Mouse (Mus musculus) heart, embryonic 12.5 days (tissue): ENCODE measurements around the gene Plxdc2. TPM values are rescaled to one million over a fixed set of nuclear protein-coding genes. Genes with fewer than 3 reads are reported as not detected.

Source experiments
- ATAC-seq: fragments of 200-750 bp; cut with Nextera tagmentation; 2 replicates; pipeline ENCODE4 v1.8.0; 2017; ENCODE audit warnings: moderate TSS enrichment, moderate library complexity; ENCODE audit not compliant: insufficient number of reproducible peaks, low FRiP score
- H3K27ac ChIP-seq: fragments of 300-500 bp; sonication (generic); 2 replicates; pipeline ENCODE4 v1.5.1; 2016; ENCODE audit warnings: mild to moderate bottlenecking, moderate library complexity; ENCODE audit not compliant: poor library complexity, severe bottlenecking
- H3K27me3 ChIP-seq: fragments of 300-500 bp; sonication (generic); replicated peaks from 2 replicates; pipeline ENCODE4 v1.6.1; 2016; ENCODE audit warnings: mild to moderate bottlenecking, moderate library complexity
- H3K36me3 ChIP-seq: fragments of 300-500 bp; sonication (generic); 2 replicates; pipeline ENCODE4 v1.6.1; 2016; ENCODE audit warnings: mild to moderate bottlenecking, moderate library complexity
- H3K4me1 ChIP-seq: fragments of 300-500 bp; sonication (generic); replicated peaks from 2 replicates; pipeline ENCODE4 v1.6.1; 2016; ENCODE audit warnings: mild to moderate bottlenecking
- H3K4me2 ChIP-seq: fragments of 300-500 bp; sonication (generic); 2 replicates; pipeline ENCODE4 v1.6.1; 2016; ENCODE audit warnings: mild to moderate bottlenecking, moderate library complexity
- H3K4me3 ChIP-seq: fragments of 300-500 bp; sonication (generic); 2 replicates; pipeline ENCODE4 v1.5.1; 2016; ENCODE audit warnings: mild to moderate bottlenecking
- H3K9ac ChIP-seq: fragments of 300-500 bp; sonication (generic); 2 replicates; pipeline ENCODE4 v1.6.1; 2016; ENCODE audit warnings: mild to moderate bottlenecking, moderate library complexity
- H3K9me3 ChIP-seq: fragments of 300-500 bp; sonication (generic); replicated peaks from 2 replicates; pipeline ENCODE4 v1.6.1; 2016; ENCODE audit warnings: mild to moderate bottlenecking, moderate library complexity
- WGBS: fragments of 180-500 bp; shearing (Covaris S2); methylation state at CpG from one replicate; pipeline ENCODE4 v1.1.7; 2016; 5-methylcytosine and 5-hydroxymethylcytosine counted together
- polyA plus RNA-seq: library from polyadenylated mRNA; unstranded; fragments of >200 nt; fragmentation: Nextera tagmentation; extraction: Ambion mirVana; gene quantifications from 2 replicates; pipeline ENCODE4 v1.2.1, GENCODE M21; 2016

Plxdc2 gene
- polyA plus RNA-seq, 1 experiment from 2014 or later: 20.0 TPM

- no peak overlapping the region for H3K4me3 ChIP-seq
- H3K4me1 ChIP-seq: no peaks in the 10 kb centered on the region
- no peak overlapping the region for H3K9ac ChIP-seq
- 58% methylated on average over 1 of the region's 1 CpGs for WGBS
- no peak overlapping the region for H3K4me2 ChIP-seq
- ATAC-seq: no peak
- H3K36me3 ChIP-seq: no peaks in the 10 kb centered on the region
- no peak overlapping the region for H3K27ac ChIP-seq
- no peaks in the 10 kb centered on the region for H3K27me3 ChIP-seq
- H3K9me3 ChIP-seq: no peaks in the 10 kb centered on the region
Measured at GRCm38 (mm10) chr2:16502843-16503242, 146.7 kb downstream of the Plxdc2 start.

DNA sequence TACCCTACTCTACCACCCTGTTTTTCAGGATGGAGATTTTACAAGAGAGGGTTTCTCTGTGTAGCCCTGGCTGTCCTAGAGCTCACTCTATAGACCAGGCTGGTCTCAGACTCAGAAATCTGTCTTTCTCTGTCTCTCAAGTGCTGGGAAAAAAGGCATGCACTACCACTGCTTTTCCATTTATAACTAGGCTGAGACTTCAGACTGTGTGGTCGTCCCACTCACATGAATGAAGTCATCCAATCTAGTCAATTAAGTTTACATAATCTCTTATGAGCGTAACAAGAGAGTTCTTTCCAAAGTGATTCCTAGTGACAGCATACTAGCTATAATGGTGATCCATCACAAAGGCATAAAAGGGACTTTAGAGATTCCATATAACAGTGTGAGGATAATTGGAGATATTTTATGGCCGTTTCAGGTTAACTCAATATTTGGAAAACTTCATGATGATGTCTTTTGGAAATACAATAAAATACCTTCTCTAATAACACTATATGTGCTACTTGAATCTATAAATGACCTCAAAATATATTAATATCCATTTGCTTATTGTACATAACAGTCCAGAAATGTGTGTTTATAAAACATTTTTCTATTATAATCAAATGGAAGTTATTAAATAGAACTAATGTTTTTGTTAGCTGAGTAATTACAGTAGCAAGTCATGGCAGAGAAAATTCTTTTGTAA lies 151.6 kb downstream of the Plxdc2 start:
- Histone ChIP-seq H3K9ac (no peak overlapping the region), H3K4me2 (no peak overlapping the region), H3K36me3 (no peaks in the 10 kb centered on the region), H3K4me1 (no peaks in the 10 kb centered on the region), H3K4me3 (no peak overlapping the region), H3K9me3 (no peaks in the 10 kb centered on the region), H3K27me3 (no peaks in the 10 kb centered on the region), H3K27ac (no peak overlapping the region)
- 74% methylated on average over 3 of the region's 3 CpGs for WGBS
- no peak for ATAC-seq

GRCm38 (mm10) chr2:16518148-16518547 lies 162.0 kb downstream of the Plxdc2 start:
- peaks cover 7% of the 10 kb centered on the region; the same call in 1 of the 2 replicates for H3K4me1 ChIP-seq
- H3K9ac ChIP-seq: no peak overlapping the region
- no peak overlapping the region for H3K27ac ChIP-seq
- 63% methylated on average over 2 of the region's 2 CpGs for WGBS
- no peak overlapping the region for H3K4me2 ChIP-seq
- no peaks in the 10 kb centered on the region for H3K36me3 ChIP-seq
- no peak overlapping the region for H3K4me3 ChIP-seq
- H3K27me3 ChIP-seq: no peaks in the 10 kb centered on the region
- no peak for ATAC-seq
- H3K9me3 ChIP-seq: 0 out of 2 replicates have a peak, but pooled peaks cover 3% of the 10 kb centered on the region

- no peaks in the 10 kb centered on the region for H3K9me3 ChIP-seq
- H3K27ac ChIP-seq: no peak overlapping the region
- no peaks in the 10 kb centered on the region for H3K36me3 ChIP-seq
- no peak for ATAC-seq
- no peak overlapping the region for H3K4me2 ChIP-seq
- no peaks in the 10 kb centered on the region for H3K27me3 ChIP-seq
- H3K4me3 ChIP-seq: no peak overlapping the region
- 67% methylated on average over 1 of the region's 1 CpGs for WGBS
- no peaks in the 10 kb centered on the region for H3K4me1 ChIP-seq
- H3K9ac ChIP-seq: no peak overlapping the region
Measured at GRCm38 (mm10) chr2:16523427-16523826, 167.3 kb downstream of the Plxdc2 start.

DNA sequence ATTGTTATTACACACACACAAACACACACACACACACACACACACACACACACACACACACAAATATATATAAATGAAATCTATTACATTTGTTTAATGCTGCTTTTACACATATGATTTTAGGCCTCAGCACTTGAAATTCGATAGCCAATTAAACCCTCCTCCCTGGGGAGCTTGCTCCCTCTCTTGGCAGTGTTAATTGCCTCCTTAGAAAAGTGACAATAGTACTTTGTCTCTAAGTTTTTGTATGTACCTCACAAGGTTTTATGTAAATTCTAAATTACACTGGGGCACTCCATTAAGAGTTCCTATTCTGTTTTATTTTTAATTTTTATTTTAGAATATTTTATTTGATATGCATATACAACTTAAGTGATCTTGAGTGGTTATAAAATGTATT lies 176.1 kb downstream of the Plxdc2 start:
- no peak overlapping the region for H3K27ac ChIP-seq
- 53% methylated on average over 1 of the region's 1 CpGs for WGBS
- no peak overlapping the region for H3K4me3 ChIP-seq
- no peaks in the 10 kb centered on the region for H3K9me3 ChIP-seq
- H3K4me1 ChIP-seq: no peaks in the 10 kb centered on the region
- no peak overlapping the region for H3K4me2 ChIP-seq
- ATAC-seq: no peak
- H3K9ac ChIP-seq: no peak overlapping the region
- H3K36me3 ChIP-seq: no peaks in the 10 kb centered on the region
- no peaks in the 10 kb centered on the region for H3K27me3 ChIP-seq

GRCm38 (mm10) chr2:16534566-16534965 lies 178.5 kb downstream of the Plxdc2 start:
- H3K4me1 ChIP-seq: no peaks in the 10 kb centered on the region
- WGBS: 63% methylated on average over 2 of the region's 2 CpGs
- no peaks in the 10 kb centered on the region for H3K36me3 ChIP-seq
- H3K4me3 ChIP-seq: no peak overlapping the region
- H3K9ac ChIP-seq: no peak overlapping the region
- no peak for ATAC-seq
- no peak overlapping the region for H3K27ac ChIP-seq
- no peak overlapping the region for H3K4me2 ChIP-seq
- H3K9me3 ChIP-seq: no peaks in the 10 kb centered on the region
- no peaks in the 10 kb centered on the region for H3K27me3 ChIP-seq

DNA sequence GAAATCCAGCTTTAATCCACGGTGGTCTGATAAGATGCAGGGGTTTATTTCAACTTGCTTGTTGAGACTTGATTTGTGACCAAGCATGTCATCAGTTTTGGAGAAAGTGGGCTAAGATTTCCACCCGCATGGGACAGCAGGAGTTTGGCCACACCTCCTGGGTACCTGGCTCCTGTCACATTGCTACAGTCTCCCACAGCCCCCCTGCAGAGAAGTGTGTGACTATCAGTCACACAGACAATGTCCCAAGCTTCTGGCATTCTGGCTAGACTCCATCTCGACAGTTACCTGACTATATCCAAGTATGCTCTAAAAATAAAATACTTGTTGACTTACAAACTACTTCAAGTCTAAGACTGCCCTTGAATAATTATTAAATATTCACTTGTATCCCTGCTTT lies 185.1 kb downstream of the Plxdc2 start:
- H3K36me3 ChIP-seq: no peaks in the 10 kb centered on the region
- no peak overlapping the region for H3K4me2 ChIP-seq
- WGBS: 27% methylated on average over 3 of the region's 3 CpGs
- H3K9me3 ChIP-seq: no peaks in the 10 kb centered on the region
- no peak for ATAC-seq
- H3K27me3 ChIP-seq: no peaks in the 10 kb centered on the region
- no peak overlapping the region for H3K9ac ChIP-seq
- no peak overlapping the region for H3K27ac ChIP-seq
- H3K4me3 ChIP-seq: no peak overlapping the region
- peaks cover 3% of the 10 kb centered on the region; the same call in 1 of the 2 replicates for H3K4me1 ChIP-seq

- WGBS: 75% methylated on average over 3 of the region's 3 CpGs
- Histone ChIP-seq H3K4me3 (no peak overlapping the region), H3K27me3 (no peaks in the 10 kb centered on the region), H3K4me1 (peaks cover 3% of the 10 kb centered on the region; the same call in 1 of the 2 replicates), H3K36me3 (no peaks in the 10 kb centered on the region), H3K9me3 (no peaks in the 10 kb centered on the region), H3K27ac (no peak overlapping the region), H3K9ac (no peak overlapping the region), H3K4me2 (no peak overlapping the region)
- ATAC-seq: no peak
Measured at GRCm38 (mm10) chr2:16545207-16545606, 189.1 kb downstream of the Plxdc2 start.

- Histone ChIP-seq H3K4me3 (no peak overlapping the region), H3K27ac (no peak overlapping the region), H3K9me3 (no peaks in the 10 kb centered on the region), H3K4me1 (no peaks in the 10 kb centered on the region), H3K27me3 (no peaks in the 10 kb centered on the region), H3K4me2 (no peak overlapping the region), H3K9ac (no peak overlapping the region), H3K36me3 (no peaks in the 10 kb centered on the region)
- ATAC-seq: no peak
- 56% methylated on average over 4 of the region's 4 CpGs for WGBS
Measured at GRCm38 (mm10) chr2:16559287-16559686, 203.2 kb downstream of the Plxdc2 start.

DNA sequence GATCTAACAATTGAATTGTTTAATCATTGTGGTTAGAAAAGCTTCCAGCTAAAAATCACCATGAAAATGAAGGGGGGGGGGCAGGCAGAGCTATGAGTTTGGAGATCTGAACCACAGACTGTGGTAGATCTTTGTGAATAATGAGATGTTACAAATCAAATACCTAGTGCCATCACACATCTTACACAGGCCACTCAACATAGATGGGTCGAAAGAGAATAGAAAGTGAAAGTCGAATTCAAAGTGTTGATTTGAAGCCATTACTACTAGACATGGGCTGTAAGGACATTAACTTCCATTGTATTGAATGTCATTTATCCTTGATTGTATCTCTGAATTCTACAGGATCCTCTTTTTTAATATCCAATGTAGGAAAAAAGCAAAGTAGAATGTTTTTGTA lies 212.2 kb downstream of the Plxdc2 start:
- H3K4me1 ChIP-seq: no peaks in the 10 kb centered on the region
- no peak for ATAC-seq
- WGBS: 79% methylated on average over 2 of the region's 2 CpGs

DNA sequence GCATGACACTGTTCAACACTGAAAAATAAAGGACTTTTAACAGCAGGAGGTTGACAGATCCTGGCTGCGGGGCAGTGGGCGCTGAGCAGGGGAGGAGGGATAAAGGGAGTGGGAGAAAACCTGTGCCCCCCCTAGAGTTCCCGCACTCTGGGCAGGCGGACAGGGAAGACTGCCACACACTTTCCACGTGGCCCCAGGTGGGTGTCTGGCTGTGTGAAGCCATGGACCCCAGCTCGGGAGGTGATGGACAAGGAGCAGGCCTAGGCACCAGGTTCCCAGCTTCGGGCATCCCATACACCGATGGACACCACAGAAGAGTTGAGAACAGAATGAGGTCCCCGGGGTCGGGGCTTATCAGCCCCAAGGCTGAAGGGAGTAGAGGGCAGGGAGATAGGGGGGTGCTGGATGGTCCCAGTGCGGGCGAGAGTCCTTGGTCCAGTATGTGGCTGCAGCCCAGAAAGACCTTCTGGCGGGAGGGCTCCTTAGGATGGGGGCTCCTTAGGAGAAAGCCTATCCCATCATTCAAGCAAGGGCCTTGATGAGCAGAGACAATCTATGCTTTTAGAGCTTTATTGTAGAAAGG lies 215.2 kb downstream of the Plxdc2 start:
- Histone ChIP-seq H3K36me3 (no peaks in the 10 kb centered on the region), H3K4me1 (no peaks in the 10 kb centered on the region), H3K9me3 (no peaks in the 10 kb centered on the region), H3K27ac (no peak overlapping the region), H3K27me3 (no peaks in the 10 kb centered on the region), H3K4me3 (no peak overlapping the region), H3K9ac (no peak overlapping the region), H3K4me2 (no peak overlapping the region)
- WGBS: 83% methylated on average over 13 of the region's 13 CpGs
- no peak for ATAC-seq

More for the DNA sequence above, 212.2 kb downstream of the Plxdc2 start:
- Histone ChIP-seq H3K9ac (no peak overlapping the region), H3K27me3 (no peaks in the 10 kb centered on the region), H3K4me2 (no peak overlapping the region), H3K9me3 (no peaks in the 10 kb centered on the region), H3K36me3 (no peaks in the 10 kb centered on the region), H3K4me3 (no peak overlapping the region), H3K27ac (no peak overlapping the region)

GRCm38 (mm10) chr2:16576566-16576965 lies 220.5 kb downstream of the Plxdc2 start:
- no peak for ATAC-seq
- no peak overlapping the region for H3K9ac ChIP-seq
- H3K4me3 ChIP-seq: no peak overlapping the region
- no peak overlapping the region for H3K4me2 ChIP-seq
- no peak overlapping the region for H3K27ac ChIP-seq
- no peaks in the 10 kb centered on the region for H3K4me1 ChIP-seq
- no peaks in the 10 kb centered on the region for H3K36me3 ChIP-seq
- no peaks in the 10 kb centered on the region for H3K27me3 ChIP-seq
- H3K9me3 ChIP-seq: no peaks in the 10 kb centered on the region
